Mouse (Mus musculus) left cerebral cortex, postnatal 4 days (tissue): ENCODE measurements around the gene Ddit4l. TPM values are rescaled to one million over a fixed set of nuclear protein-coding genes. Genes with fewer than 3 reads are reported as not detected.
A peak's percentile ranks its signal among the peaks of the same experiment; 100 is the strongest.
"Not testable (repeated sequence)": the region's sequence is repeated elsewhere in the genome, so short reads cannot be mapped to it uniquely, and the experiment has no call there.

Experiments
- DNase-seq: peaks from one replicate; pipeline ENCODE4 v3.0.0-alpha.2; 2022
- intact Hi-C: fragments of 180-260 bp; cut with DNase I; formaldehyde crosslinking; loops from one replicate; pipeline ENCODE4 v1.15.1; 2025
- total RNA-seq, 2 experiments: library from RNA; stranded (reverse); gene quantifications; 2 replicates each; pipeline ENCODE4 v1.2.3; 2021

Gene Ddit4l
- 1 to 10 TPM; 3.6 to 5.0 TPM for total RNA-seq

DNA sequence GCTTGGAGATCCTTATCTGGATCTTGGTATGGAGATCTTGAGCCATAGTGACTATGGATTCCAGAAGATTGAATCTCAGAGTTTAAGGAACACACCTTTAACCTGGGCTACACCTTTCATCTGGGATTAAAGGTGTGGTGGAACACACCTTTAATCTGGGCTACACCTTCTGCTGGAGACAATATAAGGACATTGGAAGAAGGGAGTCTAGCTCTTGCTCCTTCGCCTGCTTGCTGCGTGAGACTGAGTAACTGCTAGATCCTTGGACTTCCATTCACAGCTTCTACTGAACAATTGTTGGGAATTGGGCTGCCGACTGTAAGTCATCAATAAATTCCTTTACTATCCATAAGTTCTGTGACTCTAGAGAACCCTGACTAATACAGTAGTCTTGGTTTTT, at the start of gene Ddit4l:
TSS of gene Ddit4l (plus strand) at position 301 of the 400 bp plus-strand sequence.
- intact Hi-C loops, DNase-seq: not testable (repeated sequence)

- no peak for DNase-seq
- intact Hi-C loops = no loop called here
Measured at GRCm38 (mm10) chr3:137576146-137576545, 45.3 kb upstream of the Ddit4l start.

DNA sequence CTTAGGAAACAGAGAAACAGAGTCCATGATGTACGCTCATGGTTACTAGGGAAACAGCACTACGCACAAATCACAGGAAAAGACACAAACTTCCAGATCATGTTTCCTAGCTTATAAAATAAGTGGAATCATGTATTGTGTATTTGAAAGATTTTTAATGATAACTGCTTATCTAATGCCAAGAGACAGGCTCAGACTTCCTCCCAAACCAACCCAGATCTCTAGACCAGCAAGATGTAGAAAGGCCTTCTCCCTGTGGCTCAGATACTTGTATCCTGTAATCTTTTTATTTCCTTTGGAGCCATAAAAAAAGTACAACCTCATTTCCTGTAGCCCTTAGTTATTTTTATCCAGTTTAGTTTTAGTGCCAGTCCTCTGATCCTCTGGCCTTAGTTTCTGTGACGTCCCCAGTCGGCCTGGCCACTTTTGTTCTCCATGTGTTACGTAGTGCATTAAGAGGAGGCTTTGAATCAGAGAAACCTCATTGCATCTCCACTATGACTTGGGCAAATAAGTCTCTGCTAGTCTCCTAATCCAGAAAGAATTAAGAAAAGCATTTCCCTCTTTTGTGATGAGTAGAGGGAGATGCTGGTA, 34.9 kb upstream of the Ddit4l start:
- no peak for DNase-seq
- intact Hi-C loops = no loop called here

DNA sequence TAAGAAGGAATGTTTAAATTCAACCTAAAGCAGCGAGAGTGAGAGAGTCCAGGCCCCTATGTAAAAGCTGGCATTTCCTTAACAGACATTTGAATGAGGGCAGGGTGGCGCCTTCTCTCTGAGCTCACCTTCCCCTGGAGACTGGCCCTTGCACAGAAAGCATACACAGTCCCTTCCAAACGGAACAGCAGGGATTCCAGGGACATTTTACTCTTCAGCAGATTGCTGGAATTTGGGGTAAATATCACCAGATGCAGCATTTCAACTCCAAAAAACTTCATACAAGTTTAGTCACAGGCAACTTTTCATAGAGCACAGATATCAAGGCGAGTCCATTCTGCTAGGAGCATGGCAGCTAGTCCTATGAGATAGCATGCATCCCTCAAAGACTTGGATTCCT, 31.6 kb upstream of the Ddit4l start:
- no peak for DNase-seq
- intact Hi-C loops = no loop called here

- no peak for DNase-seq
- intact Hi-C loops = no loop called here
Measured at GRCm38 (mm10) chr3:137594332-137594905, 27.0 kb upstream of the Ddit4l start.

DNA sequence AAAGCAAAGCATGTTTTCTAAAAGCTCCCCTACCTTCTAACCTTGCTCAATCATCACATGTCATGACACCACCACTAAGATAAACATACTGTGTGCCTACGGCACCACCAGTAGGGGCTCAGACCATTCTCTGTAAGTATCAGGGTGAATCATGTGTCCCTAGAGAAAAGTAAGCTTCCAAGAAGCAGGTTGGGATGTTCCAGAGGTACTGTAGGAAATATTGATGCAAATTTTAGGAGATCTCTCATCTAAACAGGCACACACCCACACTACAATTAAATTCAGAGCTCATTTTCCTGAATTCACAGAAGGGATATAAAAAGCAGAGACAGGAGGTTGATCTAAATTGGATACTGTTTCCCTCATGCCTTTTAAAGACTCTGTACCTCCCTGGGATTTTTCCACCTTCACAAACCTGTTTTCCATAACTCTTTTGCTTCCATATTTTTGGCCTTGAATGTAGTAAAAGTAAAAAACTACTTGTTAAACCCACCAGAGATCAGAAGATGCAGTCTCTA, 12.4 kb upstream of the Ddit4l start:
- intact Hi-C loops = no loop called here
- DNase-seq = no peak

DNA sequence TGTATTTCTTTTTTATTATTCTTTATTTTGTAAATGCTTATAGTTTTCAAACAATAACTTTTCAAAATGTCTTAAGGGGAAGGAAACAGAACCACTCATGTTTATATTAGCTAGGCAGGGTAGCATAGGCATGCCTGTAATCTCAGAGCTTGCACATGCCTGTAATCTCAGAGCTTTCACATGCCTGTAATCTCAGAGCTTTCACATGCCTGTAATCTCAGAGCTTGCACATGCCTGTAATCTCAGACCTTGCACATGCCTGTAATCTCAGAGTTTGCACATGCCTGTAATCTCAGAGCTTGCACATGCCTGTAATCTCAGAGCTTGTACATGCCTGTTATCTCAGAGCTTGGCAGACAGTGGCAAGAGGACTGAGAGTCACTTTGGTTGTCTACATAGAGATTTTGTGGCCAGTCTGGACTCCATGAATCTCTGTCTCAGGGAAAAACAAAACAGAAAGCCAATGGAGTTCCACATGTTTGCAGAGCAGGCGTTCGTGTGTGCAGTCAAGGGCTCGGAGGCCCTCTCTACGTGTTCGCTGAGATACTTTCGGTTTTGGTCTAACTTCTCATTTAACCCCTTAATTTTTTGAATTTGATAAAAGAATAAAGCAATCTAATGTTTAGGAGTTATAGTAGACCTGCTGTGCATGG, 10.8 kb upstream of the Ddit4l start:
- intact Hi-C loops = no loop called here
- no peak for DNase-seq

DNA sequence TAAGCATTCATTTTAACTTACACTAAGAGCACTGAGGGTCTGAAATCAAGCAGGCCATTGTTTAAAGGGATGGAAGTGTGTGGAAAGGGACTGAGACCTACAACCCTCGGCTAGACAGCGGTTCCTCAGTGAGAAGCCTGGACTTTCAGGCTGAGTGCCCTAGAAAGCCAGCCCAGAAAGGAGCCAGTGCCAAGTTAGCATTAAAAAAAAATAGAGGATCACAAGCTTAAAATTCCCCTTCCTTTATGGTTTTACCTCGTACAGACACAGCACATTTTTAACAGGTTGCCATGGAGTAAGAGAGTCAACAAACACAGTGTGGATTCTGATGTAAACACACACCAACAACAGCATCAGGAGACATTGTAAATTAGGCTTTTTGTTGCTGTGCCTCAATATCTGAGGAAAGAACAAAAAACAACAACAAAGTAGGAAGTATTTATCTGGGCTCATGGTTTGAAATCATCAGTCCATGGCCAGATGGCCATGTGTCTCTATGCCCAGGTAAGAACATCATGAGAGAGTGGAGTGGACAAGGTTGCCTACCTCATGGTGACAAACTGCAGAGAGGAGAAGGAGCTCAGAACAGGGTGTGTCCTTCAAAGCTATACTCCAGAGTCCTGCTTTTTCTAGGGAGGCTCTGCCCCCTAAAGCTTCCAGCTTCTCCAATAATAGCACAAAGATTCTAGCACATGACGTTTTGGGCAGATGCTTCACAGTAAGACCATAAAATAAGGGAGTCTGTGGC, 10.1 kb upstream of the Ddit4l start:
- intact Hi-C loops = no loop called here
- no peak for DNase-seq

GRCm38 (mm10) chr3:137611981-137612380, 9.4 kb upstream of the Ddit4l start:
- no peak for DNase-seq
- intact Hi-C loops = no loop called here

- DNase-seq = no peak
- intact Hi-C loops = no loop called here
Measured at GRCm38 (mm10) chr3:137620540-137620939, 872 bp upstream of the Ddit4l start.

DNA sequence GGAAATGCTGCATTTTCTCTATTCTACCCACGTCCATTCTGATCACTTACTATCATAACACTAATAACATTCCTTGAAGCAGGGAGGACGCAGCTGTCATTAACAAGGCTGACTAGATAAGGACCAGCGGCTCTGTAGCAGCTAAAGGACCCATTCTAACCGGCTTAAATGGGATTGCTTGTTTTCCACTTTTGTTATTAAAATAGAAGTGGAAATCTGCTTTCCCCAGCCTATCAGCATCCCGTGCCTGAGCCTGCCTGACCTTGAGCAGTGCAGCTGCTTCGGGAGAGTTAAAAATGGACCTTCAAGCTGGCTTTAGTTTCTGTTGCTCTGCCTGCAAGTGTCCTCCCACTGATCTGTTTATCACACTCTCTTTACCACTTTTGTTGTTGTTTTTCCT, 679 bp downstream of the Ddit4l start:
- intact Hi-C loops = no loop called here
- no peak for DNase-seq

GRCm38 (mm10) chr3:137622895-137623580, 1.6 kb downstream of the Ddit4l start:
- intact Hi-C loops = no loop called here

DNA sequence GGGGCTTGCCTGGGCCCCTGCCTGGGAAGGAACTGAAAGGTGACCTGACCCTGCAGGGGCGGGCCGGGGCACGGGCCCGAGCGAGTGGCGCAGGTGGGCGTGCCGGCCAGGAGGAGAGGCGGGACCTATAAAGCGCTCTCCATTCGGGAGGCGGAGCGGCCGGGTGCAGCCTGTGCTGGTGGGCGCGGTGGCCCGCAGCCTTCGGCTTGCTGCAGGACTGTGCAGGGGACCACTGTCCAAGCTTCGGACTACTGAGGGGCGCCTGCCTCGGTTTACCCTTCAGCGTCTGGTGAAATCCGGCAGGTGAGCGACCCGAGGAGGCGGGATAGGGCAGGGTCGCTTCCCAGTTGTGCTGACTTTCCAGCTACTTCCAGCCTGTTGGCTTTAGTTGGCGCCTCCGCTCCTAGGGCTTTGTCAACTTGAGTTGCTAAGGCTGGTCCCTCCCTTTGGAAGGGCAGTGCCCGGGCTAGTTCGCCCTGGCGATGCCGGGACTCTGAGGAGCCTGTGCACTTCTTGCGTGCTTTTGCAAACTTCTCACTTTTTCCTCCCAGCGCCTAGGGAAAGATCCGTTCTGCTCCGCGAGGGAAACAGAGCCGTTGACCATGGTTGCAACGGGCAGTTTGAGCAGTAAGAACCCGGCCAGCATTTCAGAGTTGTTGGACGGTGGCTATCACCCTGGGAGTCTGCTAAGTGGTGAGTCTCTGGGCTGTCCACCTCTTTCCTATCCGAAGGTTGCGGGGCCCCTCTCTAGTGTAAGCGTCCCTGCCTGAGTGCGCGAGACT, 2.4 kb downstream of the Ddit4l start:
- intact Hi-C loops = no loop called here
- peak; percentile 36 for DNase-seq

More at GRCm38 (mm10) chr3:137622895-137623580, 1.6 kb downstream of the Ddit4l start:
- DNase-seq = peak; percentile 22

DNA sequence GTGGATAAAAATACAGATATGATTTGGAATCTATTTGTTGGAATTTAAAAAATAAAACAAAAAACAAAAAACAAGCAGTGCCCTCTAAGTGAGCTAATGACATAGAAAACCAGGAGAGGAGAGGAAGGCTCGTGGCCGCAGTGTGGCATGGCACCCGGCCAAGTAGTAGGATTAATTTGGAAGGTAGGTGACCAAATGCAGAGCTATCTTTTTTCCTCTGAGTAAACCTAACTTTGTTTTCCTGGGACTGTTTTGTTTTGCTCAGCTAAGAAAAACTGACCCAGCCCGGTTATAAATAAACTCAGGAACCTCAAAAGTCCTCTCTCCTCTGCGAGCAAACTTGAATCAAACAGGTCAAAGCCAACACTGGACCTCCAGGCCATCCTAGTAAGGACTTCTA, 3.6 kb downstream of the Ddit4l start:
- DNase-seq = peak; percentile 11
- intact Hi-C loops = no loop called here

DNA sequence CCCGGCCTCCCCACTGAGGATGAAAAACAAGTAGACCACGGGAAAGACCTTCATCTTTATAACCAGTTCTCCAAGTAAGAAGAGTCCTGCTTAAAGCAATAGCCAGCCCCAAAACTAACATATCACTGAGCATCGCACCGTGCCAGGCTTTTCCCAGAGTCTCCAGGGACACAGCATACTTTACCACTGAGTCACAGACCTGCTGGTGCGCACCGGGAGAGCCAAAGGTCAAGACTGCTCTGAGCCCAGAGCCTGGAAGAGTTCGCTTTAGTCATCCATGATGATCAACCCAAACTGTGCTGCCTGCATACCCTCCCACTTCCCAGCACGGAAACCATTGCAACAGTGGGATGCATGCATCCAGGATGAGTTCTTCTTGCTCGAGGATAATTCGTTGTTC, 12.3 kb downstream of the Ddit4l start:
- no peak for DNase-seq
- intact Hi-C loops = no loop called here

DNA sequence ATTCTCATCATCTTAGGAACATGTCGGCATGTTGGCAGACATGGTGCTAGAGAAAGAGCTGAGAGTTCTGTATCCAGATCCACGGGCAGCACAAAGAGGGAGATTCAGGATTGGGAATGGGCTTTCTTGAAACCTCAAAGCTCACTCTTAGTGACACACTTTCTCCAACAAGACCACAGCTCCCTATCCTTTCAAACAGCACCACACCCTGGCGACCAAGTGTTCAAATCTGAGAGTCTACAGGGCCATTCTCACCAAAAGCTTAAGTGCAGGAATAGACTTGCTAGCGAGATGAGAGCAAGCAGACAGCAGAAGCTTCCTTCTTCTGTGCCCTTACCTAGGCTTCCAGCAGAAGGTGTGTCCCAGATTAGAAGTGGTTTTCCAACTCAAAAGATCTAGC, 15.2 kb downstream of the Ddit4l start:
- DNase-seq = no peak
- intact Hi-C loops = no loop called here

DNA sequence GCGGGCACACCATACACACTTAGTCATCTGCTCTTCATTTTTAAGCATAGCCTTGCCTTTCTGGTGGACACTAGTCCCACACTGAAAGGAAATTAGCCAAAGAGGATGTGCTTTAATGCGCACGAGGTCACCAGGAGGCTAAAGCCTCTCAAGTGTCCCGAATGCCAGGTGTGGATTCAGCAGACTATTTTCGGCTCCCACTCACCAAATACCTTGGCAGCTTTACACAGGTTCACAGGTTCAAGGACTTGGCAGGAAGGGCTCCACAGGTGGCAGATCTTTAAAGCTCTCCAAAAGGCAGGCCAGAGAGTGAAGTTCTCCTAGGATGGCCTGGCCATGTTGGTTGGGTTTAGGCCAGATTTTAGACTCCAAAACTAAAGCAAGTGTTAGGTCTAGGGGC, 19.8 kb downstream of the Ddit4l start:
- DNase-seq = no peak
- intact Hi-C loops = no loop called here

- intact Hi-C loops = no loop called here
- DNase-seq = no peak
Measured at GRCm38 (mm10) chr3:137642137-137642536, 20.7 kb downstream of the Ddit4l start.

DNA sequence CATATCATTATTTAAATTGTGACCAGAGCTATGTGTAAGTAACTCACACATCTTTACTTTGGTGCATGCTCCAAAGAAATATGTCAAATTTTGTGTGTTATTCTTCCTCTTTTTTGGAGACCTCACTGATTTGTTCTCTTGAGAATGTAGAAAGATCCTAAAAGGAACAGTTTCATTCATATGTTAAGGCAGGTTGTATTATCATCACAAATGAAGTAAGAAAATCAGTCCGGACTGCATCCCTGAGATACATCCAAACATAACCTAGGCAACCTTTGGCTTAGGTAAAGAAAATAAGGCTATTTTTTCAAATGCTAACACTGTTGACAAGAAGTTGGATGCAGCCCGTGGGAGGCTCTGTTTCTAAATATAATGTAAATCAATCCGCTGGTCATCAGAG, 21.2 kb downstream of the Ddit4l start:
- DNase-seq = no peak
- intact Hi-C loops = no loop called here

DNA sequence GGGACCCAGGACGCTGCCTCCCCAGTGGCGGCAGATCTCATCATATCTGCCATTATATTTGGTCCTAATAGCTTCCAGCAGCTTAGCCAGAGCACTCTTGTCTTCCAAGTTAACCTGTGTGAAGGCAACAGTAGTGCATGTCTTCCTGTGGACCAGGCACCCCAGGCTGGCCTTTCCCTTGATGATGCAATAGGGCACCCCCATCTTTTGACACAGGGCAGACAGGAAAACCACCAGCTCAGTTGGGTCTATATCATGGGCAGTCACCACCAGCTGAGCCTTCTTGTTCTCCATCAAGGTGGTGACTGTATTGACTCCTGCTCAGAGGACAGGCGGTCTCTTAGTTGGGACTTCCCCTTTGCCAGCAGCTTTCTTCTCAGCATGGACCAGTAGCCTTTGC, 22.7 kb downstream of the Ddit4l start:
- intact Hi-C loops = no loop called here
- DNase-seq = no peak
